Mouse (Mus musculus): Measurements from ENCODE around the gene Pm20d1.

DNA sequence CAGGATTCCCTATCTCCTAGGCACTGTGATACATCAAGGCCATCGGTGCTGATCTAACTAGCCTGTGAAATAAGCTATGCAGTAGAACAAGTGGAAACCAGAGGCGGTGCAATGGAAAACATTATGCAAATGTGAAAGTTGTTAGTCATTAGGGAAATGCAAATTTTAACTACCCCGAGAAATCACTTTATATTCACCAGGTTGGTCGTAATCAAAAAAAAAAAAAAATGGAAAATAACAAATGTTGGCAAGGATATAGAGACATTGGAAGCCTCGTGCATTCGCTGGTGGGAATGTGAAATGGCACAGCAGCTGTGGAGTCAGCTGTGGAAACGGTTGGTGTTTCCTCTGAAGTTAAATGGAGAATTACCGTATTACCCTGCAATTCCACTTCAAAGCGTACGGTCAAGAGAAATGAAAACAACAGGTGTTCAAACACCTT is 23.7 kb downstream of the Pm20d1 start:
- TF ChIP-seq POLR2A (IDR thresholded peaks at IDR 0.05; ENCODE audit: extremely low read depth, insufficient read depth, low read length) (no peak), CTCF (IDR thresholded peaks at IDR 0.05; ENCODE audit: low read depth, low read length) (no peak)
